Mouse (Mus musculus) T-helper 17 cell (primary cell): ENCODE data around the gene Rsph10b.

Experiments
- in situ Hi-C, 2 experiments: fragments of 300-600 bp; cut with MboI, MseI; formaldehyde crosslinking; loops; 1 replicate in 1 of 2; 2 replicates in 1 of 2; pipeline ENCODE4 v1.15.1; 2025; ENCODE audit warnings: high pct_unique_total_duplicates in 2 of 2

The Rsph10b gene

GRCm38 (mm10) chr5:143990086-143990485 lies 57.3 kb downstream of the Rsph10b start:
- in situ Hi-C loops, result no loop called here

- in situ Hi-C loops, result no loop called here
Observed at GRCm38 (mm10) chr5:143992661-143993060, 59.8 kb downstream of the Rsph10b start.

- in situ Hi-C loops, result no loop called here
Observed at GRCm38 (mm10) chr5:143993260-143993659, 60.4 kb downstream of the Rsph10b start.

- in situ Hi-C loops, result no loop called here
Observed at GRCm38 (mm10) chr5:143993849-143994248, 61.0 kb downstream of the Rsph10b start.

GRCm38 (mm10) chr5:143994632-143995365 lies 62.0 kb downstream of the Rsph10b start:
- in situ Hi-C loops, result no loop called here

GRCm38 (mm10) chr5:143999409-143999808 lies 66.6 kb downstream of the Rsph10b start:
- in situ Hi-C loops, result no loop called here

- in situ Hi-C loops, result no loop called here
Observed at GRCm38 (mm10) chr5:144002461-144003192, 69.8 kb downstream of the Rsph10b start.

- in situ Hi-C loops, result loop anchor here in 1 of 2 experiments (5.0 kb wide), 1 partner anchor 196 kb away; the partner anchor contains the start of gene Eif2ak1
Observed at GRCm38 (mm10) chr5:144013366-144014134, 80.7 kb downstream of the Rsph10b start.

- in situ Hi-C loops, result loop anchor here in 1 of 2 experiments (5.0 kb wide), 1 partner anchor 197 kb away; the partner anchor contains the start of gene Eif2ak1
Observed at GRCm38 (mm10) chr5:144014551-144015311, 81.9 kb downstream of the Rsph10b start, which contains the start of gene Ccz1. Ccz1 (minus strand) TSS chr5:144014877.

- in situ Hi-C loops, result no loop called here
Observed at GRCm38 (mm10) chr5:144015312-144015650, 82.4 kb downstream of the Rsph10b start.

GRCm38 (mm10) chr5:144015845-144016244 lies 83.0 kb downstream of the Rsph10b start:
- in situ Hi-C loops, result no loop called here

GRCm38 (mm10) chr5:144026620-144027263 lies 93.9 kb downstream of the Rsph10b start, which contains the start of gene Ocm:
Ocm (minus strand) TSS chr5:144026670.
- in situ Hi-C loops, result no loop called here

GRCm38 (mm10) chr5:144032491-144032890 lies 99.7 kb downstream of the Rsph10b start:
- in situ Hi-C loops, result no loop called here

- in situ Hi-C loops, result no loop called here
Observed at GRCm38 (mm10) chr5:144034567-144034966, 101.7 kb downstream of the Rsph10b start.
